Mouse (Mus musculus) sigmoid colon, adult 10 weeks (tissue): ENCODE measurements around the gene Tdpoz1. TPM values are rescaled to one million over a fixed set of nuclear protein-coding genes. Genes with fewer than 3 reads are reported as not detected.

Experiments
- polyA plus RNA-seq: library from polyadenylated mRNA; stranded (reverse); fragments of 350-450 nt; fragmentation: Illumina TruSeq; extraction: RNeasy Lipid Tissue Mini Kit (QIAGEN cat#74804); gene quantifications from one replicate; pipeline ENCODE4 v1.2.3, GENCODE M21; 2014; ENCODE audit warnings: low read depth, low replicate concordance

Gene Tdpoz1
- polyA plus RNA-seq, result not detected

DNA sequence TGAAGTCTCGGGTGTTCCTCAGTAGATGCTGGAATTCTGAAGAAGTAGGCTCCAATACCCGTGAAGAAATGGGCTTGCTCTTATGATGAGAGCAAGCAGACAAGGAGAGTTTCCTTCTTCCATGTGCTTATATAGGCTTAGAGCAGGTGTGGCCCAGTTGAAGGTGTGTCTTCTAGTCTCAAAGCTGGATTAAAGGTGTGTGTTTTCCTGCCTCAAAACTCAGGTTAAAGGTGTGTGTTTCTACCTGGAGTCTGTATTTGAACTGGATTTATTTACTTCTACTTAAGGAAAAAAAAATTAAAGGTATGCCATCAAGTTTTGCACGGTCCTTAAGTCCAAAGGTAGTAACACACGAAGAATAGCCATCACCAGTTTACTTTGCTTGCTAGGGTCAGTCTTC, at the start of gene Tdpoz1:
Gene Tdpoz1 (minus strand): TSS at position 101 of the 400 bp plus-strand sequence.

DNA sequence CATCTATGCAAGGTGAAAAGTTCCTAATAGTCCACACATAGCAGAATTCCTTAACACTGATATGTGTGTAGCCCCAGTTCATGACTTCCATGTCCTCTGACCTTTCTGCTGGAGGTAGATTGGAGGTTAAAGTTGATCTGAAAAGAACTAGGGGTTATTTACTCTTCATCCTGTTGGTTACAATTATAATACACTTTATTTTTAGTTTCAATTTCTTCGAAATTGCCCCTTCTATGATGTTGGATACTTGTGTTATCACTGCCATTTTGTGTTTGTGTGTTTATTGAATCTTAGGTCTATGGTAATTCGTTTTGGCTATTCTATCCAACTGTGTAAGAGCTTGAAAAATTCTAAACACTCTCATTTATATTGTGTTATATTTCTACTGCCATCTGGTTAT, 16.9 kb upstream of the Tdpoz1 start, which contains the start of gene Gm37596:
Gene Gm37596 (minus strand): TSS at position 101 of the 400 bp plus-strand sequence.

DNA sequence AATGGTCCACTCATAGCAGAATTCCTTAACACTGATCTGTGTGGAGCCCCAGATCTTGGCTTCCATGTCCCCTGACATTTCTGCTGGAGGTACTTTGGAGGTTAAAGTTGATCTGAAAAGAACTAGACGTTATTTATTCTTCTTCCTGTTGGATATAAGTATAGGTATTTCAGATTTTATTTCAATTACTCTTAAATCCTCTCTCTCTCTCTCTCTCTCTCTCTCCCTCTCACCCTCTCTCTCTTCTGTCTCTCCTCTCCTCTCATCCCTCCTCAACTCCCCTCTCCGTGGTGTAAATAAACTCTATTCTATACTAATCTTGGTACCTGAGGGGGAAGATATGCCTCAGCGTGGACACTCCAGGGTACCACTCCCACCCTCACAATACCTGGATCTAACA, 23.5 kb downstream of the Tdpoz1 start, which contains the start of gene Tdpoz2:
Gene Tdpoz2 (minus strand): TSS at position 101 of the 400 bp plus-strand sequence.

Other genes with a start within 250 kb of the Tdpoz1 start
- gene Tchh, start 234.0 kb downstream of the Tdpoz1 start, polyA plus RNA-seq, result 0.63 TPM
- gene Tchhl1, start 207.6 kb downstream of the Tdpoz1 start, polyA plus RNA-seq, result not detected
- gene S100a11, start 155.8 kb downstream of the Tdpoz1 start, polyA plus RNA-seq, result 261 TPM
- 290 TPM for gene S100a10, start 121.2 kb downstream of the Tdpoz1 start, polyA plus RNA-seq
- not detected for gene Tdpoz2, start 23.6 kb downstream of the Tdpoz1 start, polyA plus RNA-seq
- not detected for gene Gm37596, start 16.8 kb upstream of the Tdpoz1 start, polyA plus RNA-seq
- gene Gm5773, start 96.7 kb upstream of the Tdpoz1 start, polyA plus RNA-seq, result not detected
- gene Tdpoz4, start 120.1 kb upstream of the Tdpoz1 start, polyA plus RNA-seq, result not detected
- gene Tdpoz3, start 149.7 kb upstream of the Tdpoz1 start, polyA plus RNA-seq, result not detected